In the genomic region with DNA sequence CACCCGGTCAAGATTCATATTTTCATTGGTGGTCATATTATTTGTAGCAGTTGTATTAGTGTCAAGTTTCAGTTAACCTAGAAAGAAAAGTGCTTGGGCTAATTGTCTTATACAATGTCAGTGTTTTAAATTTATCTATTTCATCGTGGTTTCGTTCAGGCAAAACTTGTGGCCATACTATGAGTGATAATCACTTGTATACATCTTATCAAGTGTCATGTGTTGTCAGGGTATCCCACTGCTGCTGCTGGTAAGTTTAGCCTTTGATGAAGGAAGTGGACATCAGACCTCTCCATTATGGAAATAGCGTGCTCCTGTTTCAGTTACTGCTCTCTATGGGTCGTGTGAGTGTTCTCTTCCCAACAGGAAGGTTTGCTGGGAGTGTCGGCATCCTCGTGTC, we compare ENCODE assay signal across 25 mouse cellular contexts.
"Had no signal": no experiment of that assay in that cellular context is flagged by ENCODE, and none has a peak within 500 bp of the region (broad histone marks: within the 10 kb centered on the region; RNA-seq: fewer than 3 reads in every experiment).

No protein-coding gene starts in this region.

- H3K4me3 ChIP-seq: embryonic facial prominence, embryonic 10.5 days; embryonic facial prominence, embryonic 12.5 days; embryonic facial prominence, embryonic 13.5 days; embryonic facial prominence, embryonic 15.5 days; erythroblast, embryonic 14.5 days; forebrain, embryonic 10.5 days; forebrain, embryonic 12.5 days; forebrain, embryonic 13.5 days; forebrain, embryonic 15.5 days; gastrocnemius, adult 2 months; heart, adult 2 months had no signal

- H3K9me3 ChIP-seq: embryonic facial prominence, embryonic 10.5 days; embryonic facial prominence, embryonic 12.5 days; embryonic facial prominence, embryonic 13.5 days; embryonic facial prominence, embryonic 15.5 days; forebrain, embryonic 10.5 days; forebrain, embryonic 12.5 days; forebrain, embryonic 13.5 days; forebrain, embryonic 15.5 days had no signal

- ATAC-seq: forebrain, embryonic 13.5 days; forebrain, embryonic 14.5 days; forebrain, embryonic 15.5 days; forebrain, embryonic 16.5 days; forebrain, postnatal 0 days had no signal

- H3K9ac ChIP-seq: embryonic facial prominence, embryonic 12.5 days; embryonic facial prominence, embryonic 13.5 days; embryonic facial prominence, embryonic 15.5 days; forebrain, embryonic 12.5 days; forebrain, embryonic 13.5 days; forebrain, embryonic 15.5 days; forebrain, postnatal 0 days had no signal

- H3K27ac ChIP-seq: embryonic facial prominence, embryonic 10.5 days; embryonic facial prominence, embryonic 12.5 days; embryonic facial prominence, embryonic 13.5 days; embryonic facial prominence, embryonic 15.5 days; forebrain, embryonic 10.5 days; forebrain, embryonic 12.5 days; forebrain, embryonic 13.5 days; forebrain, embryonic 15.5 days; gastrocnemius, adult 2 months; heart, adult 2 months had no signal

- DNase-seq: cerebellum, adult 9-10 months; cerebellum, adult 9-11 months; cerebellum, postnatal 25 days; cerebellum, postnatal 36 days; embryo, embryonic 11 days; forebrain, postnatal 0 days; gastrocnemius, adult 2 months; gastrocnemius, postnatal 10 days; gastrocnemius, postnatal 14 days; gastrocnemius, postnatal 25 days; gastrocnemius, postnatal 36 days; heart, adult 11 months; heart, adult 18-20 months; heart, adult 2 months had no signal

- H3K36me3 ChIP-seq: embryonic facial prominence, embryonic 10.5 days; embryonic facial prominence, embryonic 12.5 days; embryonic facial prominence, embryonic 13.5 days; embryonic facial prominence, embryonic 15.5 days; forebrain, embryonic 12.5 days had no signal

- H3K4me1 ChIP-seq: embryonic facial prominence, embryonic 10.5 days; embryonic facial prominence, embryonic 12.5 days; embryonic facial prominence, embryonic 13.5 days; embryonic facial prominence, embryonic 15.5 days; forebrain, embryonic 10.5 days; forebrain, embryonic 12.5 days; forebrain, embryonic 13.5 days; forebrain, embryonic 15.5 days had no signal

- H3K4me2 ChIP-seq: embryonic facial prominence, embryonic 12.5 days; embryonic facial prominence, embryonic 13.5 days; embryonic facial prominence, embryonic 15.5 days; forebrain, embryonic 12.5 days; forebrain, embryonic 13.5 days; forebrain, embryonic 15.5 days had no signal

- H3K27me3 ChIP-seq: embryonic facial prominence, embryonic 12.5 days; embryonic facial prominence, embryonic 13.5 days; embryonic facial prominence, embryonic 15.5 days; forebrain, embryonic 12.5 days; forebrain, embryonic 13.5 days; forebrain, embryonic 15.5 days had no signal
